Mouse (Mus musculus) embryonic facial prominence, embryonic 11.5 days (tissue): ENCODE data around the gene Ncor2. TPM values are rescaled to one million over a fixed set of nuclear protein-coding genes. Genes with fewer than 3 reads are reported as not detected.

Source experiments
- ATAC-seq: fragments of 200-750 bp; cut with Nextera tagmentation; replicated peaks from 2 replicates; pipeline ENCODE4 v1.8.0; 2017; ENCODE audit warnings: low read depth; ENCODE audit not compliant: insufficient number of reproducible peaks, low FRiP score, low TSS enrichment
- DNase-seq: peaks from one replicate; pipeline ENCODE4 v3.0.0-alpha.2; 2015; ENCODE audit warnings: low spot score
- H3K27ac ChIP-seq: fragments of 300-500 bp; sonication (generic); replicated peaks from 2 replicates; pipeline ENCODE4 v1.5.1; 2014; ENCODE audit warnings: mild to moderate bottlenecking, low read depth, low read length, control low read depth
- H3K27me3 ChIP-seq: fragments of 300-500 bp; sonication (generic); 2 replicates; pipeline ENCODE4 v1.6.1; 2014; ENCODE audit warnings: mild to moderate bottlenecking, low read length, moderate library complexity, mixed read lengths; ENCODE audit not compliant: control insufficient read depth, insufficient read depth
- H3K36me3 ChIP-seq: fragments of 300-500 bp; sonication (generic); replicated peaks from 2 replicates; pipeline ENCODE4 v1.6.1; 2014; ENCODE audit warnings: low read depth, mild to moderate bottlenecking, low read length, moderate library complexity, mixed read lengths; ENCODE audit not compliant: control insufficient read depth, insufficient read depth
- H3K4me1 ChIP-seq: fragments of 300-500 bp; sonication (generic); 2 replicates; pipeline ENCODE4 v1.6.1; 2014; ENCODE audit warnings: low read length, mixed read lengths; ENCODE audit not compliant: control insufficient read depth, insufficient read depth
- H3K4me2 ChIP-seq: fragments of 300-500 bp; sonication (generic); 2 replicates; pipeline ENCODE4 v1.6.1; 2014; ENCODE audit warnings: low read depth, mild to moderate bottlenecking, control low read depth, low read length, moderate library complexity
- H3K4me3 ChIP-seq: fragments of 300-500 bp; sonication (generic); 2 replicates; pipeline ENCODE4 v1.5.1; 2014; ENCODE audit warnings: low read depth, low read length, control low read depth
- H3K9ac ChIP-seq: fragments of 300-500 bp; sonication (generic); replicated peaks from 2 replicates; pipeline ENCODE4 v1.6.1; 2014; ENCODE audit warnings: mild to moderate bottlenecking, control low read depth, low read length
- H3K9me3 ChIP-seq: fragments of 300-500 bp; sonication (generic); replicated peaks from 2 replicates; pipeline ENCODE4 v1.6.1; 2016; ENCODE audit warnings: mild to moderate bottlenecking, low read length, inconsistent platforms, mixed read lengths; ENCODE audit not compliant: control insufficient read depth
- WGBS: fragments of 180-500 bp; shearing (Covaris S2); extraction: QIAGEN DNeasy Blood & Tissue Kit; methylation state at CpG from one replicate; pipeline ENCODE4 v1.1.7; 2014; 5-methylcytosine and 5-hydroxymethylcytosine counted together
- polyA plus RNA-seq: library from polyadenylated mRNA; unstranded; fragments of >200 nt; fragmentation: Nextera tagmentation; extraction: Ambion mirVana; gene quantifications from 2 replicates; pipeline ENCODE4 v1.2.1, GENCODE M21; 2014

Gene Ncor2
- polyA plus RNA-seq, 1 experiment from 2014 or later: 12.4 TPM

- DNase-seq: peak; percentile 14
- H3K4me3 ChIP-seq: no peak overlapping the region
- peaks cover 7% of the 10 kb centered on the region; the same call in 1 of the 2 replicates for H3K36me3 ChIP-seq
- no peaks in the 10 kb centered on the region for H3K9me3 ChIP-seq
- 53% methylated on average over 17 of the region's 17 CpGs for WGBS
- H3K27me3 ChIP-seq: no peaks in the 10 kb centered on the region
- ATAC-seq: no peak
- H3K27ac ChIP-seq: no peak overlapping the region
- peaks cover under 1% of the 10 kb centered on the region; the same call in 1 of the 2 replicates for H3K4me1 ChIP-seq
- H3K4me2 ChIP-seq: no peak overlapping the region; the same call in 1 of the 2 replicates
- H3K9ac ChIP-seq: no peak overlapping the region
Measured at GRCm38 (mm10) chr5:125063015-125063414, 116.0 kb downstream of the Ncor2 start.

DNA sequence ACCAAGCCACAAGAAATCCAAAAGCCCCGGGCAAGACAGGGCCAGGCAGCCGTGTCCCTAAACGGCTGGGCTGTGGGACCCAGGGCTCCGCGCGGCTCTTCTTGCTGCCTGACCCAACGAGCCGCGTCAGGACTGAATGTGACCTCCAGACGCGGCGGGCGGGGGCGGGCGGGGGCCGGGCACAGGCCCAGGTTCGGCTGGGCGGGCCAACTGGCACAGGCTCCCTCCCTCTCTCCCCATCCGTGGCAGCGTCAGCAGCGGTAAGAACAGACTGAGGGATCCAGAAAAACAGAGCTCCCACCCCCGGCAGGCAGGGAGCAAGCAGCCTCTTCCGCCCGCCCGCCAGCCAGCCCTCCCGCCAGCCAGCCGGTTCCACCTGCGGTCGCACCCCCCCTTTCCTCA, 120.8 kb downstream of the Ncor2 start:
- Histone ChIP-seq H3K4me1 (peaks cover 19% of the 10 kb centered on the region), H3K9me3 (no peaks in the 10 kb centered on the region), H3K9ac (peak overlapping the region; percentile 37), H3K27me3 (no peaks in the 10 kb centered on the region), H3K27ac (no peak overlapping the region; the same call in 1 of the 2 replicates), H3K4me2 (peak overlapping the region; percentile 47), H3K4me3 (peak overlapping the region; percentile 9; the same call in 1 of the 2 replicates), H3K36me3 (no peaks in the 10 kb centered on the region; the same call in 1 of the 2 replicates)
- under 1% methylated on average over 25 of the region's 29 CpGs for WGBS
- DNase-seq (peak; percentile 24), ATAC-seq (no peak)

GRCm38 (mm10) chr5:125057555-125058266, 121.3 kb downstream of the Ncor2 start:
- 8% methylated on average over 29 of the region's 29 CpGs for WGBS
- no peak overlapping the region; the same call in 1 of the 2 replicates for H3K27ac ChIP-seq
- H3K9ac ChIP-seq: peak overlapping the region; percentile 37
- H3K4me3 ChIP-seq: peak overlapping the region; percentile 9; the same call in 1 of the 2 replicates
- peak overlapping the region; percentile 47 for H3K4me2 ChIP-seq
- no peaks in the 10 kb centered on the region for H3K9me3 ChIP-seq
- ATAC-seq: no peak
- DNase-seq: peak; percentile 50
- H3K27me3 ChIP-seq: no peaks in the 10 kb centered on the region
- no peaks in the 10 kb centered on the region; the same call in 1 of the 2 replicates for H3K36me3 ChIP-seq
- H3K4me1 ChIP-seq: peaks cover 19% of the 10 kb centered on the region

- peak; percentile 52 for DNase-seq
- H3K4me1 ChIP-seq: peaks cover 19% of the 10 kb centered on the region
- H3K27ac ChIP-seq: 0 out of 2 replicates have a peak overlapping the region, but pooled peaks have one; percentile 22
- H3K9me3 ChIP-seq: no peaks in the 10 kb centered on the region
- no peaks in the 10 kb centered on the region for H3K27me3 ChIP-seq
- H3K36me3 ChIP-seq: no peaks in the 10 kb centered on the region; the same call in 1 of the 2 replicates
- no peak overlapping the region for H3K4me3 ChIP-seq
- no peak overlapping the region for H3K9ac ChIP-seq
- ATAC-seq: 0 out of 2 replicates have a peak, but pooled peaks have one; percentile 7
- 3% methylated on average over 19 of the region's 19 CpGs for WGBS
- H3K4me2 ChIP-seq: no peak overlapping the region
Measured at GRCm38 (mm10) chr5:125056696-125057554, 122.1 kb downstream of the Ncor2 start.

- peak; percentile 58 for DNase-seq
- Histone ChIP-seq H3K4me2 (no peak overlapping the region), H3K27ac (no peak overlapping the region), H3K4me1 (peaks cover 19% of the 10 kb centered on the region), H3K27me3 (no peaks in the 10 kb centered on the region), H3K9me3 (no peaks in the 10 kb centered on the region), H3K4me3 (no peak overlapping the region), H3K36me3 (no peaks in the 10 kb centered on the region; the same call in 1 of the 2 replicates), H3K9ac (no peak overlapping the region)
- 22% methylated on average over 6 of the region's 6 CpGs for WGBS
- no peak for ATAC-seq
Measured at GRCm38 (mm10) chr5:125056331-125056695, 122.7 kb downstream of the Ncor2 start.

GRCm38 (mm10) chr5:125055901-125056300, 123.1 kb downstream of the Ncor2 start:
- Histone ChIP-seq H3K4me1 (peaks cover 19% of the 10 kb centered on the region), H3K27me3 (no peaks in the 10 kb centered on the region), H3K9ac (no peak overlapping the region), H3K9me3 (no peaks in the 10 kb centered on the region), H3K4me2 (no peak overlapping the region), H3K27ac (no peak overlapping the region), H3K36me3 (no peaks in the 10 kb centered on the region; the same call in none of the 2 replicates), H3K4me3 (no peak overlapping the region)
- ATAC-seq (no peak), DNase-seq (no peak)
- WGBS: 44% methylated on average over 8 of the region's 8 CpGs

GRCm38 (mm10) chr5:125053661-125054060, 125.4 kb downstream of the Ncor2 start:
- no peak overlapping the region for H3K4me3 ChIP-seq
- ATAC-seq (no peak), DNase-seq (no peak)
- H3K4me1 ChIP-seq: peaks cover 19% of the 10 kb centered on the region
- 79% methylated on average over 7 of the region's 7 CpGs for WGBS
- no peak overlapping the region for H3K4me2 ChIP-seq
- H3K36me3 ChIP-seq: peaks cover 6% of the 10 kb centered on the region
- H3K9ac ChIP-seq: 0 out of 2 replicates have a peak overlapping the region, but pooled peaks have one; percentile 13
- H3K9me3 ChIP-seq: no peaks in the 10 kb centered on the region
- no peak overlapping the region for H3K27ac ChIP-seq
- H3K27me3 ChIP-seq: no peaks in the 10 kb centered on the region
